Mouse (Mus musculus) ES-Bruce4 (cell line): Measurements from ENCODE around the gene Pik3r6. TPM values are rescaled to one million over a fixed set of nuclear protein-coding genes. Genes with fewer than 3 reads are reported as not detected.

Experiments used
- H3K27ac ChIP-seq: 2 replicates; pipeline ENCODE4 v1.5.1; 2012; ENCODE audit warnings: low read length, inconsistent platforms; ENCODE audit not compliant: insufficient read depth
- H3K27me3 ChIP-seq: 2 replicates; pipeline ENCODE4 v1.6.1; 2012; ENCODE audit warnings: mild to moderate bottlenecking, low read length, inconsistent platforms; ENCODE audit not compliant: control insufficient read depth, poor library complexity, insufficient read depth, severe bottlenecking
- H3K36me3 ChIP-seq: 2 replicates; pipeline ENCODE4 v1.6.1; 2012; ENCODE audit warnings: inconsistent platforms, mild to moderate bottlenecking, low read length, moderate library complexity; ENCODE audit not compliant: control insufficient read depth, poor library complexity, insufficient read depth, severe bottlenecking
- H3K4me1 ChIP-seq: one replicate; pipeline ENCODE4 v1.8.1; 2011; ENCODE audit warnings: low read length; ENCODE audit not compliant: control insufficient read depth, insufficient read depth
- H3K4me3 ChIP-seq: 2 replicates; pipeline ENCODE4 v1.5.1; 2011; ENCODE audit warnings: low read depth, mild to moderate bottlenecking, low read length
- H3K9ac ChIP-seq: 2 replicates; pipeline ENCODE4 v1.6.1; 2012; ENCODE audit warnings: low read depth, mild to moderate bottlenecking, inconsistent platforms; ENCODE audit not compliant: poor library complexity, severe bottlenecking
- H3K9me3 ChIP-seq: replicated peaks from 2 replicates; pipeline ENCODE4 v1.6.1; 2012; ENCODE audit warnings: mild to moderate bottlenecking, low read length, inconsistent platforms; ENCODE audit not compliant: control insufficient read depth, poor library complexity, insufficient read depth, severe bottlenecking
- CTCF ChIP-seq: IDR thresholded peaks from one replicate; pipeline ENCODE4 v1.8.1; 2011; ENCODE audit warnings: low read depth, low read length
- EP300 ChIP-seq: IDR thresholded peaks from 2 replicates; pipeline ENCODE4 v1.6.1; 2011; ENCODE audit warnings: low read depth, low read length; ENCODE audit not compliant: insufficient read depth
- POLR2A ChIP-seq: IDR thresholded peaks from one replicate; pipeline ENCODE4 v1.8.1; 2011; ENCODE audit warnings: low read length; ENCODE audit not compliant: insufficient read depth
- polyA plus RNA-seq: library from polyadenylated mRNA; stranded (reverse); fragments of >200 nt; gene quantifications from 2 replicates; pipeline ENCODE4 v1.2.4, GENCODE M21; 2011; ENCODE audit warnings: low read depth; ENCODE audit not compliant: missing spikeins, insufficient read depth, insufficient read length

Gene Pik3r6
- polyA plus RNA-seq, 1 experiment, result not detected

DNA sequence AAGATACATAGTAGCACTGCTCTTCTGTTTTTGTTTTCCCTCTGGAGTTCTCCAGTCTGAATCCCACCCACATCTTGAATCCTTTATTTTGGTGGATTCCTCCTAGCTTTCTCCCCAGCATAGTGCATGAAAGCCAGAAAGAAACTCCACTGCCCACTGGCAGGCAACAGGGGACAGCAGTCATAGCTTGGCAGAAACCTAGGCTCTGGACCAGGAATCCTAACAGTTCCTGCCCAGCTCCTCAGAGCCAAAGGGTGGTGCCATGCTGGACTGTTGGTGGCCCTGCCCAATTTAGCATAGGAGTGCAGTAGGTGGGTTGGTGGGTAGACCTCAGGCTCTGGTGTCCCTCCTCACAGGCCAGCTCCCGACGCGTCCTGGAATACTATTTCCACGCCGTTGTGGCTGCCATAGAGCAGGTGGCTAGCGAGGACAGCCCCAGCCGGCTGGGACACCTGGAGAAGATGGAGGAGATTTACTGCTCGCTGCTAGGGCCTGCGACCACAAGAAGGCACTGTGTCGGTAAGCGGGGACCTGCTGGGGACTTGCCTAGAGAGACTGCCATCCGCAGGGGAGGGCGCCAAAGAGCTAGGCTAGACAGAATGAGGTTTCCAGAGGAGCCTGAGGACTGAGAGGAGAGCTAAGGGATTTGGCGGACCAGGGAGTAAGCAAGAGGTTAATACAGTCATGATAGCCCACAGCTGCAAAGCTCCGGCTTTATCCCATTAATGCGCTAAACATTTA lies 28.4 kb downstream of the Pik3r6 start:
- H3K9ac ChIP-seq, result no peak overlapping the region
- H3K4me1 ChIP-seq, result no peaks in the 10 kb centered on the region
- H3K27me3 ChIP-seq, result no peaks in the 10 kb centered on the region
- H3K36me3 ChIP-seq, result no peaks in the 10 kb centered on the region
- H3K27ac ChIP-seq, result no peak overlapping the region
- TF ChIP-seq CTCF (peak; percentile 79), POLR2A (no peak), EP300 (no peak)
- H3K4me3 ChIP-seq, result no peak overlapping the region
- H3K9me3 ChIP-seq, result no peaks in the 10 kb centered on the region

DNA sequence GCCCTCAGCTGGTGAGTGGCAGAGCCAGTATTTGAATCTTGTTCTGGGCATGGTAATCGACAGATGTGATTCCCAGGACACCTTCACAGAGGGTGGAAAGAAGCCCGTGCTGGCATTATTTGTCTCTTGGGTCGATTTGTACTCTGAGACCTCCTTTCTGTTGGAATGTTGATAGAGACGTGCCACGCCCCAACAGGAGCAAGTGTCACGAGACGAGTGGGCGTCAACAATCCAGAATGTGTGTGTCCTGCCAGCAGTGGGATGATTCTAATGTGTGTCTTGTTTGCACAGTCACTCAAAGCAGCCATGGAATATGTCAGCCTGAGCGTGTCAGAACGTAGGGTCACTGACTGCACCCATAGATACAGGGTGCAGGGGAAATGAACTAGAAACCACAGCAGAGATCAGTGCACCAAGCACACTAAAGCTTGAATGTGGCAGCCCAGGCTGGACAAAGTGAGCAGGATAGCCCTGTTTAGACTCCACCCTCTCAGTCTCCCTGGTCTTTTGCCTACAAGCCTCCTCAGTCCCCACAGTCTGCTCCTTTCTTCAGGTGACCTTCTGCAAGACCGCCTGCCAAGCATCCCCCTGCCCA lies 29.2 kb downstream of the Pik3r6 start:
- Histone ChIP-seq H3K4me1 (no peaks in the 10 kb centered on the region), H3K9me3 (no peaks in the 10 kb centered on the region), H3K36me3 (no peaks in the 10 kb centered on the region), H3K27me3 (no peaks in the 10 kb centered on the region), H3K27ac (no peak overlapping the region), H3K4me3 (no peak overlapping the region), H3K9ac (no peak overlapping the region)
- no peak for TF ChIP-seq POLR2A
- no peak for TF ChIP-seq CTCF

DNA sequence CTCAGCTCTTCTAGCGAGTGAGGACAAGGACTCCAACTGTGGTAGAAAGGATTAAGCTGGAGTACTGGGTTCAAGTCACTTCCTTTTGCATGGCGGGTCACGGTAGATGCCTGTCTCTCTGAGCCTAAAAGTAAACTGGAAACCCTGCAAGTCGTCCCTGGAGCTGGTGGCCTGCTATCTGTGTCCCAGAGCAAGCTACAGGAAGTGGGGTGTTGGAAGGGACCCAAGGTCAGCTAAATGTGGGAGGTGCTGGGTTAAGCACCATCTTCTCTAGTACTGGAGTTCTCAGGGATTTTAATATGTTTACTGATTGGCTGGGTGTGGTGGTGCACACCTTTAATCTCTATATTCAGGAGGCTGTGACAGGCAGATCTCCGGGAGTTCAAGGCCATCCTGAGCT lies 30.0 kb downstream of the Pik3r6 start:
- H3K27me3 ChIP-seq, result no peaks in the 10 kb centered on the region
- no peaks in the 10 kb centered on the region for H3K36me3 ChIP-seq
- no peak overlapping the region for H3K4me3 ChIP-seq
- no peak overlapping the region for H3K9ac ChIP-seq
- H3K4me1 ChIP-seq, result no peaks in the 10 kb centered on the region
- no peaks in the 10 kb centered on the region for H3K9me3 ChIP-seq
- TF ChIP-seq CTCF, result no peak
- TF ChIP-seq POLR2A, result no peak
- no peak for TF ChIP-seq EP300
- no peak overlapping the region for H3K27ac ChIP-seq

DNA sequence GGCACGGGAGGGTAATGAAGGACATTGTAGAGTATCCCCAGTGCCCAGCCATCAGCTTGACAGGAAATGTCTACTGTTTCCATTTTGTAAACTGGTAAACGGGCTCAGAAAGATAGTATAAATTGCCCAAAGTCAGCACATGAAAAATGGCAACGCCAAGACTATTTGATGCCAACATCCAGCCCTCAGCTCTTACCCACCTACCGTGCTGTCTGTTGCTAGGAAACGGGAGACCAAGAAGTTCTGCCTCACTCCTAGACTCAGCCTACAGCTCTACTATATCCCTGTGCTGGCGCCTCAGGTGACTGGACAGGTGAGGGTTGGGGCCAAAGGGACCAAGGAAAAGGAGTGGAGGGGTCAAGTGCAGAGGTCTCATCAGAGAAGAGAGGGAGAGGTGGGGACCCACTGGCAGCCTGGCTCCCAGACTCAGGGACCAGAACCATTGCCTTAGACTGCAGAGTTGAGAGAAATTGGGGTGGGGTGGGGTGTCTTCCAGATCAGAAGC lies 31.2 kb downstream of the Pik3r6 start:
- Histone ChIP-seq H3K9ac (no peak overlapping the region), H3K4me3 (no peak overlapping the region), H3K9me3 (no peaks in the 10 kb centered on the region), H3K36me3 (no peaks in the 10 kb centered on the region), H3K27me3 (no peaks in the 10 kb centered on the region), H3K27ac (no peak overlapping the region), H3K4me1 (no peaks in the 10 kb centered on the region)
- TF ChIP-seq POLR2A (no peak), CTCF (no peak), EP300 (no peak)

DNA sequence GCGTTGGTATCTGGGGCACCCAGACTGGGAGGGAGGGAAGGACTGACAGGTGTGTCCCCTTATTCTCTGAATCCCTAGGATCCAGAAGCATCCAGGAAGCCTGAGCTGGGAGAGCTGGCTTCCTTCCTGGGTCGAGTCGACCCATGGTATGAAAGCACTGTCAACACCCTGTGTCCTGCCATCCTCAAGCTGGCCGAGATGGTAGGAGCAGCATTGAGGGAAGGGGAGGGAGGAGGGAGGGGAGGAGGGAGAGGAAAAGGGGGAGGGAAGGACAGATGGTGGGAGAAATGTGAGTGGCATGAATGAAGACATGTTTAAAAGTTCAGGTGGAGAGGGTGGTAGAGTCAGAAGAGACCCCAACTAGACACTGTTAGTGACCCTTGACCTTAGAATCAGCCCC lies 33.2 kb downstream of the Pik3r6 start:
- Histone ChIP-seq H3K4me3 (no peak overlapping the region), H3K9me3 (no peaks in the 10 kb centered on the region), H3K27me3 (no peaks in the 10 kb centered on the region), H3K9ac (no peak overlapping the region), H3K27ac (no peak overlapping the region), H3K36me3 (no peaks in the 10 kb centered on the region), H3K4me1 (no peaks in the 10 kb centered on the region)
- TF ChIP-seq POLR2A, result no peak
- no peak for TF ChIP-seq EP300
- no peak for TF ChIP-seq CTCF

DNA sequence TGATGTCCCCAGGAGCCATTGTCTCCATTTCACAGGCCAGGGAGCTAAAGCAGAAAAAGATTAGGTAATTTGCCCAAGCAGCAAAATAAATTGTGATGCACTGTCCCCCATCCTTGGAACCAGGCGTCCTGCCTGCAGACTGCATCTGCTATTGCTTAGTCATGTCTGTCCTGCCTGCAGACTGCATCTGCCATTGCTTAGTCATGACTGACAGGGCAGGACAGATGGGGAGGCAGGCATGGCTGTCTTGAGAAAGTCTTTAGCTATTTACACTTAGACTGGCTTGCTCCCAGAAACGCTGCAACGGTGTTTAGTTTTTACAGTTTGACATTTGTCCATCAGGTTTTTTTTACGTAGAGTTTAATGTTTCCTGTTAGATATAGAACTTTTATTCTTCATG lies 33.6 kb downstream of the Pik3r6 start:
- no peaks in the 10 kb centered on the region for H3K36me3 ChIP-seq
- no peak for TF ChIP-seq POLR2A
- no peak for TF ChIP-seq EP300
- no peak for TF ChIP-seq CTCF
- no peak overlapping the region for H3K4me3 ChIP-seq
- no peak overlapping the region for H3K9ac ChIP-seq
- H3K4me1 ChIP-seq, result no peaks in the 10 kb centered on the region
- H3K27me3 ChIP-seq, result no peaks in the 10 kb centered on the region
- no peak overlapping the region for H3K27ac ChIP-seq
- no peaks in the 10 kb centered on the region for H3K9me3 ChIP-seq
